Mouse (Mus musculus) forebrain, embryonic 13.5 days (tissue): ENCODE results near the gene Nr2c1. TPM values are rescaled to one million over a fixed set of nuclear protein-coding genes. Genes with fewer than 3 reads are reported as not detected.

ENCODE experiments used
- ATAC-seq: fragments of 200-750 bp; cut with Nextera tagmentation; 2 replicates; pipeline ENCODE4 v1.8.0; 2017
- H3K27ac ChIP-seq: fragments of 300-500 bp; sonication (generic); 2 replicates; pipeline ENCODE4 v1.5.1; 2015; ENCODE audit warnings: inconsistent platforms, mild to moderate bottlenecking, moderate library complexity
- H3K27me3 ChIP-seq: fragments of 300-500 bp; sonication (generic); 2 replicates; pipeline ENCODE4 v1.6.1; 2015; ENCODE audit warnings: mild to moderate bottlenecking, inconsistent platforms
- H3K36me3 ChIP-seq: fragments of 300-500 bp; sonication (generic); 2 replicates; pipeline ENCODE4 v1.6.1; 2015; ENCODE audit warnings: mild to moderate bottlenecking, inconsistent platforms; ENCODE audit not compliant: poor library complexity, severe bottlenecking
- H3K4me1 ChIP-seq: fragments of 300-500 bp; sonication (generic); 2 replicates; pipeline ENCODE4 v1.6.1; 2015; ENCODE audit warnings: inconsistent platforms
- H3K4me2 ChIP-seq: fragments of 300-500 bp; sonication (generic); 2 replicates; pipeline ENCODE4 v1.6.1; 2015; ENCODE audit warnings: inconsistent platforms, mild to moderate bottlenecking, moderate library complexity
- H3K4me3 ChIP-seq: fragments of 300-500 bp; sonication (generic); 2 replicates; pipeline ENCODE4 v1.5.1; 2015; ENCODE audit warnings: mild to moderate bottlenecking, inconsistent platforms
- H3K9ac ChIP-seq: fragments of 300-500 bp; sonication (generic); 2 replicates; pipeline ENCODE4 v1.6.1; 2015; ENCODE audit warnings: mild to moderate bottlenecking, inconsistent platforms
- H3K9me3 ChIP-seq: fragments of 300-500 bp; sonication (generic); replicated peaks from 2 replicates; pipeline ENCODE4 v1.6.1; 2016; ENCODE audit warnings: inconsistent platforms
- WGBS: fragments of 180-500 bp; shearing (Covaris S2); methylation state at CpG from one replicate; pipeline ENCODE4 v1.1.7; 2015; 5-methylcytosine and 5-hydroxymethylcytosine counted together
- polyA plus RNA-seq: library from polyadenylated mRNA; unstranded; fragments of >200 nt; fragmentation: Nextera tagmentation; extraction: Ambion mirVana; gene quantifications from 2 replicates; pipeline ENCODE4 v1.2.1, GENCODE M21; 2015

Nr2c1 gene
- polyA plus RNA-seq, 1 experiment from 2014 or later = 7.8 TPM

DNA sequence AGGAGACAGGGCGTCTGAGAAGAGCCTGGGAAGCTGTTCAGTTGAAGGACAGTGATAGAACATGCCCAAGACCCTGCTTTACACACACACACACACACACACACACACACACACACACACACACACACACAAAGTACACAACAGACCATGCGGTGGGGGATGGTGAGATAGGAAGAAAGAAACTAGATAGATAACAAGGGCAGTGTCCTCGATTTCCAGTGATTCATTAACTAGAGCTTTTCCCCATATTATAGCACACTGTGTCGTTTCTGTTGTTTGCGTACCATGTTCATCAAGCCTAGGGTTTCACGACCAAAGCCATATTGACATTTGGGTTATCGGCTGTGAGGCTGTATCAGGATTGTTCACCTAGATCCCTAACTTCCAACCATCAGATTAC is 28.8 kb upstream of the Nr2c1 start:
- Histone ChIP-seq H3K27me3 (no peaks in the 10 kb centered on the region), H3K27ac (no peak overlapping the region), H3K4me2 (no peak overlapping the region), H3K9ac (no peak overlapping the region), H3K4me3 (no peak overlapping the region), H3K36me3 (no peaks in the 10 kb centered on the region), H3K4me1 (no peaks in the 10 kb centered on the region), H3K9me3 (no peaks in the 10 kb centered on the region)
- no peak for ATAC-seq
- WGBS = 94% methylated on average over 7 of the region's 7 CpGs

DNA sequence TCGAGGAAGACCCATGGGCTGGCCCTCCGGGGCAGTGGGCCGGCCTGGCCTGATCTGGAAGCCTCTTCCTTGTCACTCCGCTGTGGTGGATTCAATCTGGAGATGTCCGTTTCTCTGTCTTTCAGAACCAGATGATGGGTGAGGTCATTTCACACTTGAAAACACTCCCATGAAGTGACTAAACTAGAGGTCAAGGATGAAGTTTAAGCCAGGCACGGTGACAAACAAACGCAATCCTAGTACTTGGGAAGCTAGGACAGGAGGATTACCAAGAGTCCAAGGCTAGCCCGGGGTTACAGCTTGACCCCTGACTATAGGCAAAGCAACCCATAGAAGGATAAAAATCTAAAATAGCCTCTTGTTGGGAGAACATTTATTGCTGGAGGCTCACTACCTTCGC is 27.1 kb upstream of the Nr2c1 start:
- Histone ChIP-seq H3K27ac (no peak overlapping the region), H3K27me3 (no peaks in the 10 kb centered on the region), H3K9ac (no peak overlapping the region), H3K4me2 (no peak overlapping the region), H3K4me1 (no peaks in the 10 kb centered on the region), H3K4me3 (no peak overlapping the region), H3K36me3 (no peaks in the 10 kb centered on the region), H3K9me3 (no peaks in the 10 kb centered on the region)
- WGBS = 92% methylated on average over 9 of the region's 9 CpGs
- ATAC-seq = no peak

GRCm38 (mm10) chr10:94122595-94122994 is 25.2 kb upstream of the Nr2c1 start:
- Histone ChIP-seq H3K4me1 (no peaks in the 10 kb centered on the region), H3K4me2 (no peak overlapping the region), H3K36me3 (no peaks in the 10 kb centered on the region), H3K9ac (no peak overlapping the region), H3K9me3 (no peaks in the 10 kb centered on the region), H3K27ac (no peak overlapping the region), H3K4me3 (no peak overlapping the region), H3K27me3 (no peaks in the 10 kb centered on the region)
- WGBS = 95% methylated on average over 7 of the region's 7 CpGs
- no peak for ATAC-seq

DNA sequence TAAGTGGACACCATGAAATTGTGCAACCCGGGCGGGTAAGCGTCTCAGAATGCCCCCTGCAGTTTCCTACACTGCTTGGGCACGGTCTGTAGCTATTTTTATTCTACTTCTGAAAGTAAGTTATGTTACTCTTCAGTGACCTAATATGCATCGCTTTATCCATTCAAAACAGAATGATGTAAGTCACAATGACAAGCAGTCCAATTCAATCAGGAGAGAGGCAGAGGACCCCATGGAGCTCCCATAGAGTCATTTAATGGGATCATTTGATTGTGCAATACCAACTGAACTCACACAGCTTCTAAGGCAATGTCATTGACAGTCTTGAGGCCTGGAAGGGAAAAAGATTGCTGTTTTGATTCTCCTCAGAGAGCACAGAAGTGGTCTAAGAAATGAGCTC is 24.2 kb upstream of the Nr2c1 start:
- Histone ChIP-seq H3K4me1 (no peaks in the 10 kb centered on the region), H3K4me3 (no peak overlapping the region), H3K36me3 (no peaks in the 10 kb centered on the region), H3K27ac (no peak overlapping the region), H3K27me3 (no peaks in the 10 kb centered on the region), H3K4me2 (no peak overlapping the region), H3K9ac (no peak overlapping the region), H3K9me3 (no peaks in the 10 kb centered on the region)
- no peak for ATAC-seq
- 84% methylated on average over 5 of the region's 5 CpGs for WGBS

DNA sequence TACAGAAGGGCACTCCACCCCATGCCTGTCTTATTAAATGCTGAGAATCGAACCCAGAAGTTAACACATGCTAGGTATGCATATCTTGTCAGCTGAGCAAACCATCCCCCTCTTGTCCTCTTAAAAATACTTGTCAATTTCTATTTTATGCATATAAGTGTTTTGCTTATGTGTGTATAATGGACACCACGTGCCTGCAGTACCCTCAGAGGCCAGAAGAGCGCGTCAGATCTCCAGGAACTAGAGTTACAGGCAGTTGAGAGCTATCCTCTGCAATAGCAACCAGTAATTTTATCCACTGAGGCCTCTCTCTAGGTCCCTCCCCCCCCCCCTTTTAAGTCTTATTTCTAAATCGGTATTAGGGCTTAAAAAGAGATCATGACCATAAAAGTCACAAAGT is 23.4 kb upstream of the Nr2c1 start:
- no peaks in the 10 kb centered on the region for H3K27me3 ChIP-seq
- no peak overlapping the region for H3K4me3 ChIP-seq
- peaks cover 6% of the 10 kb centered on the region for H3K4me1 ChIP-seq
- H3K36me3 ChIP-seq = no peaks in the 10 kb centered on the region
- H3K9ac ChIP-seq = no peak overlapping the region
- ATAC-seq = no peak
- H3K4me2 ChIP-seq = no peak overlapping the region
- no peak overlapping the region for H3K27ac ChIP-seq
- 76% methylated on average over 5 of the region's 5 CpGs for WGBS
- no peaks in the 10 kb centered on the region for H3K9me3 ChIP-seq

GRCm38 (mm10) chr10:94129680-94130119 is 18.1 kb upstream of the Nr2c1 start:
- Histone ChIP-seq H3K36me3 (no peaks in the 10 kb centered on the region), H3K9ac (no peak overlapping the region), H3K4me1 (peaks cover 16% of the 10 kb centered on the region), H3K9me3 (no peaks in the 10 kb centered on the region), H3K27ac (peak overlapping the region; percentile 74), H3K27me3 (no peaks in the 10 kb centered on the region), H3K4me2 (peak overlapping the region; percentile 21; the same call in 1 of the 2 replicates), H3K4me3 (no peak overlapping the region)
- WGBS = 21% methylated on average over 9 of the region's 9 CpGs
- peak; percentile 96 for ATAC-seq

GRCm38 (mm10) chr10:94133081-94133480 is 14.7 kb upstream of the Nr2c1 start:
- WGBS = 78% methylated on average over 8 of the region's 8 CpGs
- Histone ChIP-seq H3K9ac (no peak overlapping the region), H3K4me2 (no peak overlapping the region), H3K9me3 (no peaks in the 10 kb centered on the region), H3K27me3 (no peaks in the 10 kb centered on the region), H3K4me3 (no peak overlapping the region), H3K36me3 (no peaks in the 10 kb centered on the region), H3K4me1 (peaks cover 16% of the 10 kb centered on the region), H3K27ac (no peak overlapping the region)
- no peak for ATAC-seq

DNA sequence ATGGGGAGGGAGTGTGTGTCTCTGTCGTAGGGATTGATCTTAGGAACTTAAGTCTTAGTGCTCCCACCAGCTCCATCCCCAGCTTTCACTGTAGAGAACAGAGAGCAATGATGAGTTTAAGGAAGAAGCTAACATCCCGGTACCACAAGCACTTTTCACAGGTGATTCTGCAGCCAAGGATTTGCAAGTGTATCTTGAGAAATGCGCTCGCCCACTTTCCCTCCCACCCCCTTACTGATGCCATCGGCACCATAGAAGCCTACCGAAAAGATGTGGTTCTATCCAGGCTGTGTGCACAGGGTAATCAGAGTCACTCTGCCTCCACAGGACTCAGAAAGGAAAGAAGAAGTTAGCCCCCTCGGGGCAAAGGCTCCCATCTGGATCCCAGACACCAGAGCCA is 14.1 kb upstream of the Nr2c1 start:
- Histone ChIP-seq H3K9me3 (no peaks in the 10 kb centered on the region), H3K27ac (no peak overlapping the region), H3K4me2 (no peak overlapping the region), H3K36me3 (no peaks in the 10 kb centered on the region), H3K4me3 (no peak overlapping the region), H3K9ac (no peak overlapping the region), H3K27me3 (no peaks in the 10 kb centered on the region), H3K4me1 (peaks cover 16% of the 10 kb centered on the region)
- no peak for ATAC-seq
- WGBS = 94% methylated on average over 7 of the region's 7 CpGs

DNA sequence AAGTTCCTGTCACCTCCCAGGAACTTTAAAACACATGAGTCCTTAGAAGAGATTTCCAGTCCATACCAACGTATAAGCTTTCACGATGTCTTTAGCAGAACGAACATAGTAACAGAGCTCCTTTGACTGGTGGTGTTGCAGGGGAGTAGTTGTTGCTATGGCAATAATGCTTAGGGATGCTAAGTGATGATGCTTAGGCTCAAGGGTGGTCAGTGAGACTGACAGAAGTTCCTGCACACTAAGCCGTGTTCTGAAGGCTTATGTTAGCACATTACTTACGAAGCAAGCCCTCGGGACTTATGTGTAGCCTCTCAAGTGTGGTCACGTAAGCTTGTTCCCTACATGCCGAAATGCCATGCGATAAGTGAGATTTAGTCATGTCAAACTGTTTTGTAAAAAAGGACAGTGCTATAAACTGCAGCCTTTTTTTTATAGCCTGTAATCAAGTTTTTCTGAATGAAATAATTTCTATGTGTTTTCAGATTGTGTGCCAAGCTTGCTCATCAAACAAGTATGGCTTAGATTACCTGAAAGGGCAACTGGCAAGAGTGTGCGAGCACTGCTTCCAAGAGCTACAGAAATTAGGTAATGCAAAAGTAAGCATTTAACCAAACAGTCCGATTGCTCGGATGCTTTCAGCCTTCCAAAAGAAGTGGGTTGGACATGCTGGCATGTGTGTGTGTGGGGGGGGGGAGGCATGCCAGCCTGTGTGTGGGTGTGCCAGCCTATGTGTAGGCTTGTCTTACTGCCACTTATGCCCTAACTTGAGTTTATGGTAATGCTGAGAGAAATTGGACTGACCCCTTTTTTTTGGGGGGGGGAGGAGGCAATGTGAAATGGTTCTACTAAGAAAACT is 13.1 kb upstream of the Nr2c1 start:
- no peak for ATAC-seq
- peaks cover 6% of the 10 kb centered on the region for H3K4me1 ChIP-seq
- no peak overlapping the region for H3K27ac ChIP-seq
- H3K9me3 ChIP-seq = no peaks in the 10 kb centered on the region
- no peak overlapping the region for H3K4me3 ChIP-seq
- H3K4me2 ChIP-seq = no peak overlapping the region
- no peaks in the 10 kb centered on the region for H3K36me3 ChIP-seq
- no peak overlapping the region for H3K9ac ChIP-seq
- H3K27me3 ChIP-seq = no peaks in the 10 kb centered on the region
- 90% methylated on average over 12 of the region's 12 CpGs for WGBS

DNA sequence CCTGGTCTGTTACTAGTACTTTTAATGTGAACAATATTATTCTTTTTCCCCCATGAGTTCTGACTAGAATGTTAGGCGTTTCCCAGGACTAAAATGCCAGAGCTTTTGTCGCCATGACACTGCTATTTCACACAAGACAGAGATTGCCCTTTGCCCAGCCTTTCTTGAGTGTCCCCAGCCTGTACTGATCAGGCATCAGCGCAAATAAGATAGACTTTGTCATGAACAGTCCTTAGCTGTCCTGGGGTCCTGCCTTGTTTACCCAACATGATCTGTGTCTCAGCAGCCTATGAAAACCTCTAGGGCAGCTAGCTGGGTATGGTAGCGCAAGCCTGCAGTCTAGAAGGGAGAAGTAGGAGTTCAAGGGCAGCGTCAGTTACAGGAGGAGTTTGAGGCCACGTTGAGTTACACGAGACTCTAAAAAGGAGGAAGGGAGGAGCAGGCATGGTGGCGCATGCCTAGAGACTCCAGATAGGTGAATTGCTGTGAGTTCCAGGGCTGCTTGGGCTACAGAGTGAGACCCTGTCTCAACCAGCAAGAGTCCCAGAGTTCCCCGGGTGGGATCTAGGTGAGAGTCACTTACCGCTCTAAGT is 8.8 kb upstream of the Nr2c1 start:
- 91% methylated on average over 10 of the region's 10 CpGs for WGBS
- Histone ChIP-seq H3K36me3 (no peaks in the 10 kb centered on the region), H3K27me3 (no peaks in the 10 kb centered on the region), H3K9ac (no peak overlapping the region), H3K4me2 (no peak overlapping the region), H3K9me3 (no peaks in the 10 kb centered on the region), H3K27ac (no peak overlapping the region), H3K4me1 (no peaks in the 10 kb centered on the region), H3K4me3 (no peak overlapping the region)
- no peak for ATAC-seq

DNA sequence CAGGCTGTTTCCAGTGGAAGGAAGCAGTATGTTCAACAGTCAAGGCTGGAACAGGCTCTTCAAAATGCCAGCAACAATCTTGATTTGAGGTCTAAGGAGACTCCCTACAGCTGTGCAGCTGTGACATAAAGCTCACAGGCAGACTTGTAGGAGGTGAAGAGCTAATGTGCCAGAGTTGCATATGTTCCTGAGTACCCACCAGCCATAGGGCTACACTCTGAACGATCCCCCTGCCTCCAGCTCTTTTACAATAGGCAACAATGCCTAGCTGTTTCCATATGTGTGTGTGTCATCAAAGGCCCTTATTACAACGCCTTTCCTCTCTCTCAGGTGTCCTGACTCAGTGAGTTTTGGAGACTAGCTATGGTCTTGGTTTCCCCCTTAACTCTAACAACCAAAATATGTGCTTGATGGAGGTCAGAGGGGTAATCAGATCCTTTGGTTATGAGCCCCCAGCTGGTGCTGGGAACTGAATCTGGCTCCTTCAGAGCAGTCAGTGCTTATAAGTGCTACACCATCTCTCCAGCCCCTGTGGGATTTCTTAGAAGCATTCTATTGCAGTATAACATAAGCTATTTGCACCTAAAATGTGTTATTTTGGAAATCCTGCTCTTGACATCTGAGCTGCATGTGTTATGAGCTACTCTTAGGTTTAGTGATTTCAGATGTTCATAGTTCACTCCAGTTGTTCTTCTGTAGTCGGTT is 7.4 kb upstream of the Nr2c1 start:
- ATAC-seq = no peak
- Histone ChIP-seq H3K4me3 (no peak overlapping the region), H3K9ac (no peak overlapping the region), H3K4me2 (no peak overlapping the region), H3K27ac (no peak overlapping the region), H3K27me3 (no peaks in the 10 kb centered on the region), H3K9me3 (no peaks in the 10 kb centered on the region), H3K36me3 (no peaks in the 10 kb centered on the region), H3K4me1 (no peaks in the 10 kb centered on the region)
- 86% methylated on average over 3 of the region's 3 CpGs for WGBS

- Histone ChIP-seq H3K4me2 (no peak overlapping the region), H3K27ac (no peak overlapping the region), H3K4me1 (0 out of 2 replicates have a peak, but pooled peaks cover 2% of the 10 kb centered on the region), H3K4me3 (no peak overlapping the region), H3K36me3 (no peaks in the 10 kb centered on the region), H3K9ac (no peak overlapping the region), H3K27me3 (no peaks in the 10 kb centered on the region), H3K9me3 (no peaks in the 10 kb centered on the region)
- no peak for ATAC-seq
- WGBS = 94% methylated on average over 3 of the region's 3 CpGs
Measured at GRCm38 (mm10) chr10:94142427-94142826, 5.4 kb upstream of the Nr2c1 start.
